Mouse (Mus musculus) MEL (cell line): ENCODE data around the gene Rnf181. TPM values are rescaled to one million over a fixed set of nuclear protein-coding genes. Genes with fewer than 3 reads are reported as not detected.

Experiments used
- DNase-seq: peaks from one replicate; pipeline ENCODE4 v3.0.0; 2011; ENCODE audit warnings: low read depth, low spot score
- H3K27ac ChIP-seq: 2 replicates; pipeline ENCODE4 v1.5.1; 2012; ENCODE audit warnings: low read depth, mild to moderate bottlenecking, control low read depth, low read length, moderate library complexity; ENCODE audit not compliant: control insufficient read depth
- H3K27me3 ChIP-seq, 2 experiments: fragments of 150-350 bp in 1 of 2; sonication (generic) in 1 of 2; 2 replicates each; pipeline ENCODE4 v1.6.1; 2012; ENCODE audit warnings: low read length in 2 of 2, mild to moderate bottlenecking in 2 of 2, improper control_type of control experiment in 1 of 2, moderate library complexity in 1 of 2; ENCODE audit not compliant: insufficient read depth in 2 of 2, control insufficient read depth in 1 of 2
- H3K36me3 ChIP-seq, 2 experiments: 2 replicates each; pipeline ENCODE4 v1.6.1; 2012 to 2014; ENCODE audit warnings: low read length in 2 of 2, improper control_type of control experiment in 1 of 2, inconsistent platforms in 1 of 2, mild to moderate bottlenecking in 1 of 2; ENCODE audit not compliant: insufficient read depth in 2 of 2, control insufficient read depth in 1 of 2
- H3K4me1 ChIP-seq, 2 experiments: fragments of 150-350 bp in 1 of 2; sonication (generic) in 1 of 2; 2 replicates each; pipeline ENCODE4 v1.6.1; 2012; ENCODE audit warnings: low read length in 2 of 2, improper control_type of control experiment in 1 of 2, mild to moderate bottlenecking in 1 of 2; ENCODE audit not compliant: insufficient read depth in 2 of 2, control insufficient read depth in 1 of 2
- H3K4me3 ChIP-seq, 2 experiments: fragments of 150-350 bp in 1 of 2; sonication (generic) in 1 of 2; 2 replicates each; pipeline ENCODE4 v1.5.1; 2012; ENCODE audit warnings: low read depth in 2 of 2, low read length in 2 of 2, mild to moderate bottlenecking in 2 of 2, moderate library complexity in 2 of 2, control low read depth in 1 of 2, improper control_type of control experiment in 1 of 2; ENCODE audit not compliant: control insufficient read depth in 1 of 2, insufficient read depth in 1 of 2
- H3K79me2 ChIP-seq: 2 replicates; pipeline ENCODE4 v1.6.1; 2012; ENCODE audit warnings: mild to moderate bottlenecking, low read length, moderate library complexity; ENCODE audit not compliant: control insufficient read depth, poor library complexity, insufficient read depth
- H3K9ac ChIP-seq: 2 replicates; pipeline ENCODE4 v1.6.1; 2012; ENCODE audit warnings: low read depth, mild to moderate bottlenecking, control low read depth, low read length, moderate library complexity; ENCODE audit not compliant: control insufficient read depth, poor library complexity, severe bottlenecking
- H3K9me3 ChIP-seq: fragments of 150-350 bp; sonication (generic); replicated peaks from 2 replicates; pipeline ENCODE4 v1.6.1; 2012; ENCODE audit warnings: mild to moderate bottlenecking, low read length, improper control_type of control experiment, moderate library complexity; ENCODE audit not compliant: insufficient read depth
- BHLHE40 ChIP-seq: IDR thresholded peaks from 2 replicates; pipeline ENCODE4 v1.6.1; 2012; ENCODE audit warnings: low read depth, mild to moderate bottlenecking, inconsistent platforms, low read length, improper control_type of control experiment, borderline replicate concordance
- CHD1 ChIP-seq: IDR thresholded peaks from 2 replicates; pipeline ENCODE4 v1.6.1; 2012; ENCODE audit warnings: low read depth, mild to moderate bottlenecking, inconsistent platforms, low read length, improper control_type of control experiment
- CHD2 ChIP-seq: IDR thresholded peaks from 2 replicates; pipeline ENCODE4 v1.6.1; 2011; ENCODE audit warnings: low read length, improper control_type of control experiment
- CTCF ChIP-seq, 3 experiments: IDR thresholded peaks in 2 of 3; conservative IDR thresholded peaks in 1 of 3; 2 replicates each; pipeline ENCODE4 v1.5.1; 2011 to 2012; ENCODE audit warnings: low read length in 3 of 3, low read depth in 2 of 3, mild to moderate bottlenecking in 2 of 3, improper control_type of control experiment in 1 of 3, inconsistent platforms in 1 of 3, mixed read lengths in 1 of 3, moderate library complexity in 1 of 3; ENCODE audit not compliant: control insufficient read depth in 1 of 3, insufficient read depth in 1 of 3, poor library complexity in 1 of 3, severe bottlenecking in 1 of 3
- E2F4 ChIP-seq: IDR thresholded peaks from 2 replicates; pipeline ENCODE4 v1.6.1; 2011; ENCODE audit warnings: low read depth, low read length, improper control_type of control experiment, borderline replicate concordance
- ELF1 ChIP-seq: IDR thresholded peaks from 2 replicates; pipeline ENCODE4 v1.6.1; 2014; ENCODE audit warnings: low read depth, mild to moderate bottlenecking, inconsistent platforms, low read length, improper control_type of control experiment, moderate library complexity
- EP300 ChIP-seq, 2 experiments: IDR thresholded peaks; 2 replicates each; pipeline ENCODE4 v1.6.1; 2011; ENCODE audit warnings: improper control_type of control experiment in 2 of 2, low read length in 2 of 2, low read depth in 1 of 2, mild to moderate bottlenecking in 1 of 2
- KAT2A ChIP-seq: conservative IDR thresholded peaks from 2 replicates; pipeline ENCODE4 v1.6.1; 2012; ENCODE audit warnings: low read depth, low read length, improper control_type of control experiment, inconsistent platforms
- MAFK ChIP-seq: IDR thresholded peaks from 2 replicates; pipeline ENCODE4 v1.6.1; 2011; ENCODE audit warnings: low read depth, mild to moderate bottlenecking, low read length, improper control_type of control experiment, borderline replicate concordance
- MAX ChIP-seq: IDR thresholded peaks from 2 replicates; pipeline ENCODE4 v1.6.1; 2011; ENCODE audit warnings: low read length, improper control_type of control experiment
- MAZ ChIP-seq: IDR thresholded peaks from 2 replicates; pipeline ENCODE4 v1.6.1; 2012; ENCODE audit warnings: low read depth, mild to moderate bottlenecking, inconsistent platforms, low read length, improper control_type of control experiment
- MXI1 ChIP-seq: IDR thresholded peaks from 2 replicates; pipeline ENCODE4 v1.6.1; 2011; ENCODE audit warnings: mild to moderate bottlenecking, low read depth, low read length, improper control_type of control experiment
- MYB ChIP-seq: IDR thresholded peaks from 2 replicates; pipeline ENCODE4 v1.6.1; 2011; ENCODE audit warnings: mild to moderate bottlenecking, low read depth, low read length, improper control_type of control experiment
- MYC ChIP-seq: IDR thresholded peaks from 2 replicates; pipeline ENCODE4 v1.6.1; 2011; ENCODE audit warnings: low read depth, mild to moderate bottlenecking, low read length, improper control_type of control experiment, moderate library complexity
- NRF1 ChIP-seq: IDR thresholded peaks from 2 replicates; pipeline ENCODE4 v1.6.1; 2014; ENCODE audit warnings: low read depth, mild to moderate bottlenecking, inconsistent platforms, low read length, improper control_type of control experiment, moderate library complexity; ENCODE audit not compliant: poor library complexity, insufficient read depth, severe bottlenecking
- POLR2AphosphoS2 ChIP-seq: IDR thresholded peaks from 2 replicates; pipeline ENCODE4 v1.6.1; 2011; ENCODE audit warnings: low read length, improper control_type of control experiment
- POLR2AphosphoS5 ChIP-seq: IDR thresholded peaks from 2 replicates; pipeline ENCODE4 v1.6.1; 2012; ENCODE audit warnings: low read depth, borderline replicate concordance, mild to moderate bottlenecking, inconsistent platforms, low read length, moderate library complexity, mixed read lengths
- RAD21 ChIP-seq: IDR thresholded peaks from 2 replicates; pipeline ENCODE4 v1.6.1; 2011; ENCODE audit warnings: mild to moderate bottlenecking, low read depth, low read length, improper control_type of control experiment
- RCOR1 ChIP-seq: IDR thresholded peaks from 2 replicates; pipeline ENCODE4 v1.6.1; 2012; ENCODE audit warnings: low read depth, mild to moderate bottlenecking, inconsistent platforms, low read length, improper control_type of control experiment
- SMC3 ChIP-seq: IDR thresholded peaks from 2 replicates; pipeline ENCODE4 v1.6.1; 2011; ENCODE audit warnings: low read depth, low read length, improper control_type of control experiment
- TBP ChIP-seq: IDR thresholded peaks from 2 replicates; pipeline ENCODE4 v1.8.0; 2011; ENCODE audit warnings: low read depth, low read length, improper control_type of control experiment
- TCF12 ChIP-seq: IDR thresholded peaks from 2 replicates; pipeline ENCODE4 v1.6.1; 2014; ENCODE audit warnings: low read depth, mild to moderate bottlenecking, inconsistent platforms, low read length, improper control_type of control experiment, moderate library complexity
- USF2 ChIP-seq, 2 experiments: IDR thresholded peaks; 2 replicates each; pipeline ENCODE4 v1.6.1; 2011 to 2012; ENCODE audit warnings: improper control_type of control experiment in 2 of 2, low read length in 2 of 2, borderline replicate concordance in 1 of 2, inconsistent platforms in 1 of 2, low read depth in 1 of 2, mild to moderate bottlenecking in 1 of 2; ENCODE audit not compliant: insufficient read depth in 1 of 2
- ZC3H11A ChIP-seq: IDR thresholded peaks from 2 replicates; pipeline ENCODE4 v1.6.1; 2012; ENCODE audit warnings: low read depth, mild to moderate bottlenecking, inconsistent platforms, low read length, improper control_type of control experiment
- ZKSCAN1 ChIP-seq: IDR thresholded peaks from 2 replicates; pipeline ENCODE4 v1.6.1; 2012; ENCODE audit warnings: low read depth, mild to moderate bottlenecking, inconsistent platforms, low read length, improper control_type of control experiment, moderate library complexity
- polyA plus RNA-seq, 2 experiments: library from polyadenylated mRNA; stranded (reverse) in 1 of 2; unstranded in 1 of 2; fragments of >175 nt in 1 of 2; fragments of >200 nt in 1 of 2; gene quantifications; 2 replicates each; pipeline versions ENCODE4 v1.2.1 to v1.2.4; 2012; ENCODE audit warnings: low replicate concordance in 2 of 2, low read depth in 1 of 2; ENCODE audit not compliant: insufficient read length in 2 of 2, insufficient read depth in 1 of 2, missing spikeins in 1 of 2
- total RNA-seq: library from RNA; depleted of rRNA; stranded (reverse); fragments of 300-350 nt; gene quantifications from 2 replicates; pipeline ENCODE4 v1.2.3, GENCODE M21; 2012

Rnf181 gene
- total and polyA plus RNA-seq, 3 experiments: 47.2 to 268 (median 107) TPM

DNA sequence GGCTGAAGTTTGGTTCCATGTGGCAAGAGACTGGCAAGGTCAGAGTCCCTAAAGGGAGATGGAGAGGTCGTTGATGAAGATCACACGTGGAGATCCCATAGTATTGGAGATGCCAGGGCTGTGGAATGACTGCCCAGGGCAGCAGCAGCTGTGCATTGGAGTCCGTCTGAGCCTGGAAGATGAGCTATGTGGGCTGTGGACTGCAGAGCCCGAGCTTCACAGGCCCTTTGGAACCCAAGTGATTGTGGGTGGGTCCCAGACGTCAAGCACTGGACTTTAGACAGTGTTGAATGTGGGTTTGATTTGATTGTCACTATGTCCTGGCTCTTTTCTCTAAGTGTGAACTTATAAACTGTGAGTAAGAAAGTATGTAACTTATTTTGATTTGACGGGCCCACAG lies 1.8 kb downstream of the Rnf181 start (continued):
- TF ChIP-seq CHD1: no peak
- no peak for TF ChIP-seq ZC3H11A

DNA sequence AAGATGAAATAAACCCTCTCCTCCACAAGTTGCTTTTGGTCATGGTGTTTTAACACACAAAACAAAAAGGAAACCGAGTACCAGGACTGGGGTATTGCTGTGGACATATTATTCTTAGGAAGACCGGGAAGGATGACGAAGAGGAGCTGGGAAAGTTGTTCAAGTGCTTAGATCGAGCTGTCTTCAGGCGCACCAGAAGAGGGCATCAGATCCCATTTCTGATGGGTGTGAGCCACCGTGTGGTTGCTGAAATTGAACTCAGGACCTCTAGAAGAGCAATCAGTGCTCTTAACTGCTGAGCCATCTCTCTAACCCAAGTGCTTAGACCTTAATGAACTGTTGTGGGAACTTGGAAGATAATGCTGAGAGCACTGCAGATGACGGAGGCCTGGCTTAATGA lies 2.7 kb downstream of the Rnf181 start:
- H3K36me3 ChIP-seq: peaks cover 0 to 22% of the 10 kb centered on the region in 2 experiments; a peak in 3 of 4 replicates
- peak; percentile 44 for DNase-seq
- H3K27ac ChIP-seq: no peak overlapping the region
- no peaks in the 10 kb centered on the region for H3K9me3 ChIP-seq
- peaks cover 8% of the 10 kb centered on the region for H3K79me2 ChIP-seq
- no peaks in the 10 kb centered on the region for H3K27me3 ChIP-seq
- H3K4me3 ChIP-seq: no peak overlapping the region
- H3K9ac ChIP-seq: no peak overlapping the region
- H3K4me1 ChIP-seq: peaks cover 0 to 27% of the 10 kb centered on the region in 2 experiments; a peak in 2 of 4 replicates
- 0 out of 2 replicates have a peak, but pooled peaks have one; percentile 30 for TF ChIP-seq SMC3
- TF ChIP-seq RAD21: peak; percentile 21
- no peak for TF ChIP-seq ZC3H11A
- TF ChIP-seq CTCF (IDR thresholded peaks at IDR 0.05 in 2 of 3, conservative IDR thresholded peaks at IDR 0.05 in 1 of 3; ENCODE audit: control insufficient read depth in 1 of 3, insufficient read depth in 1 of 3, low read depth in 2 of 3, low read length in 3 of 3, poor library complexity in 1 of 3, severe bottlenecking in 1 of 3): peak in 2 of 3 experiments; percentile 48 to 60; a peak in 4 of 6 replicates
- no peak for TF ChIP-seq E2F4

DNA sequence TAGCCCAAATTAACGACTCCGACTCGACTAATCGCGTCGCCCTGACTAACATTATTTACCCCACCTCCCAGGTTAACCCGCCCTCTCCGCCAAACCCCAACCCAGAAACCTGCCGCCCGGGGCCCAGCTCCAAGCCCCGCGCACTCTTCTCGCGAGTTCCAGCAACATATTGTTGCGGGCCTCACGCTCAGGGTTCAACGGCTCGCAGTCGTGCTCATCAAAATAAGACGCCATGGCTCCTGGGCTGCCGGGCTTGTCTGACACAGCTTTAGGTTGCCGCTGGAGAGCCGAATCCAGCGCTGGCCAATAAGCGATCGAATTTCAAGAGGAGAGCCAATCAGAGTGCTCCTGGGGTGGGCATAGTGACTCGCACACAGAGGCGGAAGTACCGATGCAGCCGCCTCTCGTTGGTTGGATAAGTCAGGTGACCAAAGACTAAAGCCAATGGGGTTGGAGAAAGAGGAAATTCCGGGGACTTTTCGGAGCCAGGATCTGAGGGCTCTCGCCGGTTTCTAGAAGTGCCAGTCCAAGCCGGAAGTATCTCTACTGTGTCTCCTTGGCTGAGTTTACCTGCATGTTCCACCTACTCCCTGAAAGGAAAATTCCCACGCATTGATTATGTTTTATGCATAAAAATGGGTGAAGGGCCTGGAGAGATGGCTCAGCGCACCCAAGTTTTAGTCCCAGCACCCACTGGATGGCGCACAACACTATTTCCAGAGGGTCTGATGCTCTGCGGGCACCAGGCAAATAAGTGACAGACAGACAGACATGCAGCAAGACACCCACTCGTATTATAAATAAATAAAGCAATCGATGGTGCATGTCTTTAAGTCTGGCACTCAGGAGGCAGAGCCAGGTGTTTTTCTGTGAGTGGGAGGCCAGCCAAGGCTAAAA lies 4.4 kb downstream of the Rnf181 start:
- no peaks in the 10 kb centered on the region for H3K9me3 ChIP-seq
- H3K27ac ChIP-seq: peak overlapping the region; percentile 90
- H3K27me3 ChIP-seq: no peaks in the 10 kb centered on the region
- peaks cover 8% of the 10 kb centered on the region for H3K79me2 ChIP-seq
- peaks cover 0 to 31% of the 10 kb centered on the region in 2 experiments; a peak in 2 of 4 replicates for H3K4me1 ChIP-seq
- DNase-seq: peak; percentile 99
- H3K9ac ChIP-seq: peak overlapping the region; percentile 86
- H3K36me3 ChIP-seq: peaks cover 0 to 27% of the 10 kb centered on the region in 2 experiments; a peak in 2 of 4 replicates
- peak overlapping the region; percentile 80 to 84 for H3K4me3 ChIP-seq
- TF ChIP-seq MYB (no peak), MXI1 (peak; percentile 88), ZC3H11A (no peak), ELF1 (peak; percentile 98), TCF12 (peak; percentile 43; the same call in 1 of the 2 replicates), MYC (no peak), POLR2AphosphoS5 (no peak), KAT2A (peak; percentile 44; the same call in 1 of the 2 replicates), RCOR1 (no peak), CHD2 (peak; percentile 85; the same call in 1 of the 2 replicates), POLR2AphosphoS2 (peak; percentile 93), MAX (peak; percentile 74; the same call in 1 of the 2 replicates), SMC3 (0 out of 2 replicates have a peak, but pooled peaks have one; percentile 6), USF2 (IDR thresholded peaks at IDR 0.05; ENCODE audit: borderline replicate concordance in 1 of 2, insufficient read depth in 1 of 2, low read depth in 1 of 2, low read length in 2 of 2) (peak; percentile 44 to 90), MAZ (peak; percentile 43; the same call in 1 of the 2 replicates), ZKSCAN1 (no peak), E2F4 (no peak), NRF1 (peak; percentile 41; the same call in 1 of the 2 replicates), EP300 (IDR thresholded peaks at IDR 0.05; ENCODE audit: low read depth in 1 of 2, low read length in 2 of 2) (peak in 1 of 2 experiments; percentile 28; a peak in 1 of 4 replicates), BHLHE40 (no peak), TBP (peak; percentile 94), MAFK (no peak), RAD21 (no peak)
